Mouse (Mus musculus) liver, embryonic 14.5 days (tissue): ENCODE measurements around the gene Srp54c. TPM values are rescaled to one million over a fixed set of nuclear protein-coding genes. Genes with fewer than 3 reads are reported as not detected.
"Not testable (repeated sequence)": the region's sequence is repeated elsewhere in the genome, so short reads cannot be mapped to it uniquely, and the experiment has no call there.

Source experiments
- ATAC-seq: fragments of 200-750 bp; cut with Nextera tagmentation; 2 replicates; pipeline ENCODE4 v1.8.0; 2017; ENCODE audit warnings: moderate number of reproducible peaks, mild to moderate bottlenecking, moderate library complexity; ENCODE audit not compliant: insufficient read depth
- DNase-seq, 3 experiments: peaks; one replicate each; pipeline ENCODE4 v3.0.0-alpha.2; 2012 to 2013; ENCODE audit warnings: low read depth in 3 of 3, low spot score in 3 of 3
- H3K27ac ChIP-seq: fragments of 300-500 bp; sonication (generic); 2 replicates; pipeline ENCODE4 v1.5.1; 2014; ENCODE audit warnings: moderate library complexity, mild to moderate bottlenecking, control low read depth, inconsistent platforms
- H3K27me3 ChIP-seq: fragments of 300-500 bp; sonication (generic); 2 replicates; pipeline ENCODE4 v1.6.1; 2014; ENCODE audit warnings: mild to moderate bottlenecking, low read length, moderate library complexity; ENCODE audit not compliant: control insufficient read depth, insufficient read depth
- H3K36me3 ChIP-seq: fragments of 300-500 bp; sonication (generic); replicated peaks from 2 replicates; pipeline ENCODE4 v1.6.1; 2014; ENCODE audit warnings: low read depth; ENCODE audit not compliant: control insufficient read depth, insufficient read depth
- H3K4me1 ChIP-seq, 2 experiments: fragments of 200-500 bp in 1 of 2; fragments of 300-500 bp in 1 of 2; sonication (generic) in 1 of 2; replicated peaks; 2 replicates each; pipeline ENCODE4 v1.6.1; 2012 to 2014; ENCODE audit warnings: antibody characterized with exemption in 1 of 2, inconsistent platforms in 1 of 2, low read length in 1 of 2; ENCODE audit not compliant: control insufficient read depth in 2 of 2, insufficient read depth in 2 of 2
- H3K4me2 ChIP-seq: fragments of 300-500 bp; sonication (generic); 2 replicates; pipeline ENCODE4 v1.6.1; 2014; ENCODE audit warnings: low read depth, mild to moderate bottlenecking, control low read depth, moderate library complexity
- H3K4me3 ChIP-seq, 2 experiments: fragments of 200-500 bp in 1 of 2; fragments of 300-500 bp in 1 of 2; sonication (generic) in 1 of 2; 2 replicates each; pipeline ENCODE4 v1.5.1; 2012 to 2014; ENCODE audit warnings: low read depth in 2 of 2, low read length in 2 of 2, mild to moderate bottlenecking in 2 of 2, control low read depth in 1 of 2, inconsistent platforms in 1 of 2, moderate library complexity in 1 of 2; ENCODE audit not compliant: insufficient read depth in 1 of 2
- H3K9ac ChIP-seq: fragments of 300-500 bp; sonication (generic); replicated peaks from 2 replicates; pipeline ENCODE4 v1.6.1; 2014; ENCODE audit warnings: mild to moderate bottlenecking, control low read depth, moderate library complexity
- H3K9me3 ChIP-seq: fragments of 300-500 bp; sonication (generic); 2 replicates; pipeline ENCODE4 v1.6.1; 2016; ENCODE audit warnings: low read length, mixed read lengths; ENCODE audit not compliant: control insufficient read depth
- WGBS: fragments of 180-500 bp; shearing (Covaris S2); extraction: QIAGEN DNeasy Blood & Tissue Kit; methylation state at CpG from one replicate; pipeline ENCODE4 v1.1.7; 2014; ENCODE audit not compliant: insufficient replicate concordance; 5-methylcytosine and 5-hydroxymethylcytosine counted together
- polyA plus RNA-seq, 2 experiments: library from polyadenylated mRNA; depleted of rRNA in 1 of 2; stranded (reverse) in 1 of 2; unstranded in 1 of 2; fragments of >200 nt; fragmentation: Nextera tagmentation in 1 of 2; extraction: Ambion mirVana in 1 of 2; gene quantifications; 2 replicates each; pipeline versions ENCODE4 v1.2.1 to v1.2.3; 2012 to 2014

Srp54c gene
- 10.7 and 17.1 TPM in 2 replicates for polyA plus RNA-seq (2012; rRNA removed)
- polyA plus RNA-seq (2014; fragmentation: Nextera tagmentation; extraction: Ambion mirVana): 34.7 and 40.3 TPM in 2 replicates

GRCm38 (mm10) chr12:55229626-55230519 is at the start of gene Srp54c:
TSS of gene Srp54c (plus strand) at chr12:55230168.
- H3K27me3 ChIP-seq, H3K4me1 ChIP-seq, H3K27ac ChIP-seq, H3K36me3 ChIP-seq, H3K9me3 ChIP-seq, DNase-seq: not testable (repeated sequence)
- Histone ChIP-seq H3K4me2 (peak within 1 kb of the TSS; percentile 38; the same call in 1 of the 2 replicates), H3K9ac (peak within 1 kb of the TSS; percentile 64), H3K4me3 (peak within 1 kb of the TSS; percentile 49 to 67)
- no CpG with 5 or more reads among the region's 57 CpGs for WGBS
- peak; percentile 97 for ATAC-seq

GRCm38 (mm10) chr12:55187686-55188085 is 42.3 kb upstream of the Srp54c start:
- H3K27ac ChIP-seq, H3K4me2 ChIP-seq, ATAC-seq, H3K36me3 ChIP-seq, H3K4me3 ChIP-seq, H3K27me3 ChIP-seq, H3K9me3 ChIP-seq, DNase-seq, H3K9ac ChIP-seq, H3K4me1 ChIP-seq: not testable (repeated sequence)
- no CpG with 5 or more reads among the region's 8 CpGs for WGBS

- H3K4me2 ChIP-seq, ATAC-seq, H3K27ac ChIP-seq, H3K9ac ChIP-seq, H3K4me3 ChIP-seq, H3K9me3 ChIP-seq, H3K4me1 ChIP-seq, H3K27me3 ChIP-seq, DNase-seq, H3K36me3 ChIP-seq: not testable (repeated sequence)
- no CpG with 5 or more reads among the region's 5 CpGs for WGBS
Measured at GRCm38 (mm10) chr12:55189127-55189526, 40.8 kb upstream of the Srp54c start.

GRCm38 (mm10) chr12:55199306-55199705 is 30.7 kb upstream of the Srp54c start, which contains the start of gene 1700047I17Rik2:
TSS of gene 1700047I17Rik2 (plus strand) at chr12:55199592.
- H3K27ac ChIP-seq, H3K36me3 ChIP-seq, H3K9ac ChIP-seq, H3K9me3 ChIP-seq, H3K27me3 ChIP-seq, H3K4me1 ChIP-seq, H3K4me2 ChIP-seq, DNase-seq, H3K4me3 ChIP-seq: not testable (repeated sequence)
- ATAC-seq: peak; percentile 96
- no CpG with 5 or more reads among the region's 40 CpGs for WGBS

GRCm38 (mm10) chr12:55199799-55200198 is 30.2 kb upstream of the Srp54c start:
- not testable (repeated sequence) for H3K4me3 ChIP-seq, H3K36me3 ChIP-seq, H3K4me1 ChIP-seq, H3K9ac ChIP-seq, H3K27ac ChIP-seq, H3K9me3 ChIP-seq, H3K27me3 ChIP-seq, DNase-seq, H3K4me2 ChIP-seq
- WGBS: no CpG with 5 or more reads among the region's 18 CpGs
- ATAC-seq: peak; percentile 82

GRCm38 (mm10) chr12:55212944-55213343 is 17.0 kb upstream of the Srp54c start:
- H3K4me3 ChIP-seq, H3K36me3 ChIP-seq, H3K9me3 ChIP-seq, H3K4me2 ChIP-seq, H3K4me1 ChIP-seq, H3K27ac ChIP-seq, DNase-seq, H3K27me3 ChIP-seq, H3K9ac ChIP-seq: not testable (repeated sequence)
- ATAC-seq: peak; percentile 26; the same call in 1 of the 2 replicates
- no CpG with 5 or more reads among the region's 6 CpGs for WGBS

GRCm38 (mm10) chr12:55230520-55230861 is 523 bp downstream of the Srp54c start:
- not testable (repeated sequence) for H3K4me1 ChIP-seq, H3K27me3 ChIP-seq, H3K36me3 ChIP-seq, H3K9me3 ChIP-seq, DNase-seq, H3K27ac ChIP-seq
- peak overlapping the region; percentile 64 for H3K9ac ChIP-seq
- peak; percentile 40 for ATAC-seq
- peak overlapping the region; percentile 49 to 67 for H3K4me3 ChIP-seq
- 0% methylated on average over 10 of the region's 25 CpGs for WGBS
- peak overlapping the region; percentile 38; the same call in 1 of the 2 replicates for H3K4me2 ChIP-seq

- H3K9ac ChIP-seq, H3K27ac ChIP-seq, H3K27me3 ChIP-seq, DNase-seq, H3K4me2 ChIP-seq, H3K4me1 ChIP-seq, ATAC-seq, H3K9me3 ChIP-seq, H3K4me3 ChIP-seq, H3K36me3 ChIP-seq: not testable (repeated sequence)
- no CpG with 5 or more reads among the region's 8 CpGs for WGBS
Measured at GRCm38 (mm10) chr12:55242243-55242642, 12.3 kb downstream of the Srp54c start.
